8 mouse cellular contexts compared by ENCODE assay signal in the genomic region with DNA sequence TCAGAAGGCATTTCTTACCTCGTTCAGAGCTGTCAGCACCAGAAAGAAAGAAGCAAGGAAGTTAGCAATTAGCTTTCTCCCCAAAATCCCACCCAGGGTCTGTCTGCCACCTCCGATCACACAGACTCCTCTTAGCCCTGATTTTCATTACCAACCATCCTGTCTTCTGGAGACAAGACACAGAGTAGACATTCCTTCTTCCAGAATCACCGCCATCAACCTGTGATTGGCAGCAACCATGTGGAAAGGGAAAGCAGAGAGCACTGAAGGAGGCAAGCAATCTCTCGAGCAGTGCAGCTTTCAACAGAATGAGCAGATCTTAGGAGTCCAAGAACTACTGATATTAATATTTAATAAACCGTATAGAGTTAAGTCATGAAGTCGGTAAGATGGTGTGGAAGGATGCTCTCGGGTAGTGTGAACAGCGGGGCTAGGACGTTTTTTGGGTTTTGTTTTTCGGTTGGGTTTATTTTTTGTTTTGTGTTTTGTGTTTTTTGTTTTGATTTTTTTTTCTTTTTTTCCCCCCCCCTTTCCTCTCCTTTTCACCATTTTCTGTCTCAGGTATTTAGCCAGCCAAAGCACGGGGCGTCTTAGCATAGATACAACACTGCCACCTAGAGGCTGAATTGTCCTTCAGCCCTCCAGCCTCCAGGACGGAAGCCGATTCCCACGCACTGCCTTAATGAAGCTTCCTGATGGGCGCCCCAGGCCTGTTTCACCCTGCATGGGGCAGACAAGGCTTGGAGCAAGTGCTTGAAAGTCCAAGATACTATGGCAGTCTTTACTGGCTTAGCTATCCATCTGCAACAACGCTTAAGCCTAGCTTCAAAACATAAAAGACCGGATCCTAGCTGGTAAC.
DNase-seq lines count a peak whose midpoint lies in the region; ATAC-seq and TF ChIP-seq lines count a peak whose summit lies in the region.

No protein-coding gene starts in this region.

- no peaks in the 10 kb centered on the region for H3K9me3 ChIP-seq in embryonic facial prominence, embryonic 13.5 days
- H3K9me3 ChIP-seq in heart, embryonic 12.5 days (replicated peaks): no peaks in the 10 kb centered on the region
- H3K9me3 ChIP-seq in kidney, postnatal 0 days (replicated peaks; ENCODE audit: low read length): no peaks in the 10 kb centered on the region
- no peaks in the 10 kb centered on the region for H3K9me3 ChIP-seq in limb, embryonic 14.5 days (ENCODE audit: control insufficient read depth, low read length)
- no peaks in the 10 kb centered on the region; the same call in 1 of the 2 replicates for H3K9me3 ChIP-seq in neural tube, embryonic 14.5 days (ENCODE audit: control insufficient read depth, low read length)

- ATAC-seq in embryonic facial prominence, embryonic 13.5 days (ENCODE audit: insufficient number of reproducible peaks, insufficient read depth, low FRiP score, low TSS enrichment, low read depth): 0 out of 2 replicates have a peak, but pooled peaks have one; percentile 67
- no peak for ATAC-seq in heart, embryonic 12.5 days (ENCODE audit: insufficient number of reproducible peaks, low FRiP score)
- peak; percentile 79 for ATAC-seq in kidney, postnatal 0 days (replicated peaks; ENCODE audit: low FRiP score, low read depth)
- ATAC-seq in limb, embryonic 14.5 days (ENCODE audit: low FRiP score, low read depth): 0 out of 2 replicates have a peak, but pooled peaks have one; percentile 62
- ATAC-seq in neural tube, embryonic 14.5 days (ENCODE audit: low read depth): peak; percentile 93

- H3K79me2 ChIP-seq in C2C12 (ENCODE audit: control insufficient read depth, insufficient read depth): no peaks in the 10 kb centered on the region

- no peak overlapping the region for H3K4me3 ChIP-seq in C2C12 (ENCODE audit: insufficient read depth, poor library complexity, severe bottlenecking)
- no peak overlapping the region for H3K4me3 ChIP-seq in bone marrow, adult 2 months (replicated peaks; ENCODE audit: control insufficient read depth, low read depth, low read length)
- H3K4me3 ChIP-seq in embryonic facial prominence, embryonic 13.5 days: peak overlapping the region; percentile 22; the same call in 1 of the 2 replicates
- no peak overlapping the region for H3K4me3 ChIP-seq in heart, embryonic 12.5 days
- H3K4me3 ChIP-seq in kidney, postnatal 0 days (replicated peaks; ENCODE audit: low read depth, low read length): no peak overlapping the region
- no peak overlapping the region for H3K4me3 ChIP-seq in limb, embryonic 14.5 days (replicated peaks; ENCODE audit: low read length)
- no peak overlapping the region for H3K4me3 ChIP-seq in neural tube, embryonic 14.5 days (ENCODE audit: low read depth, low read length)

- TF ChIP-seq POLR2A in bone marrow, adult 2 months (IDR thresholded peaks at IDR 0.05; ENCODE audit: borderline replicate concordance, control insufficient read depth, low read depth, low read length): no peak
- no peak for TF ChIP-seq POLR2A in limb, embryonic 14.5 days (IDR thresholded peaks at IDR 0.05; ENCODE audit: borderline replicate concordance, extremely low read depth, insufficient read depth, insufficient read length)

- H3ac ChIP-seq in C2C12 (ENCODE audit: control insufficient read depth, insufficient read length, low read depth): no peak overlapping the region

- peak; percentile 90 for DNase-seq in kidney, postnatal 0 days (ENCODE audit: low spot score)
- DNase-seq in limb, embryonic 14.5 days (ENCODE audit: low spot score): peak; percentile 93
- no peak for DNase-seq in natural killer cell, adult 2 months (ENCODE audit: low spot score in 2 of 2)

- 37% methylated on average over 18 of the region's 18 CpGs for WGBS in bone marrow, adult 2 months
- WGBS in embryonic facial prominence, embryonic 13.5 days: 30% methylated on average over 18 of the region's 18 CpGs
- 30% methylated on average over 18 of the region's 18 CpGs for WGBS in heart, embryonic 12.5 days
- 38% methylated on average over 18 of the region's 18 CpGs for WGBS in kidney, postnatal 0 days
- 34% methylated on average over 18 of the region's 18 CpGs for WGBS in limb, embryonic 14.5 days
- WGBS in neural tube, embryonic 14.5 days: 39% methylated on average over 18 of the region's 18 CpGs

- no peak overlapping the region for H3K9ac ChIP-seq in embryonic facial prominence, embryonic 13.5 days
- no peak overlapping the region for H3K9ac ChIP-seq in heart, embryonic 12.5 days
- H3K9ac ChIP-seq in kidney, postnatal 0 days (ENCODE audit: low read depth, low read length): no peak overlapping the region
- no peak overlapping the region for H3K9ac ChIP-seq in limb, embryonic 14.5 days (ENCODE audit: low read depth, low read length, severe bottlenecking)
- H3K9ac ChIP-seq in neural tube, embryonic 14.5 days (replicated peaks; ENCODE audit: low read depth, low read length): no peak overlapping the region

- H3K27ac ChIP-seq in bone marrow, adult 2 months (ENCODE audit: control insufficient read depth, insufficient read depth, low read depth, low read length, poor library complexity): no peak overlapping the region
- 0 out of 2 replicates have a peak overlapping the region, but pooled peaks have one; percentile 3 for H3K27ac ChIP-seq in embryonic facial prominence, embryonic 13.5 days
- H3K27ac ChIP-seq in heart, embryonic 12.5 days (ENCODE audit: poor library complexity, severe bottlenecking): no peak overlapping the region
- H3K27ac ChIP-seq in kidney, postnatal 0 days: no peak overlapping the region
- H3K27ac ChIP-seq in limb, embryonic 14.5 days (replicated peaks; ENCODE audit: low read depth, low read length): no peak overlapping the region
- peak overlapping the region; percentile 39; the same call in 1 of the 2 replicates for H3K27ac ChIP-seq in neural tube, embryonic 14.5 days (ENCODE audit: low read depth, low read length)

- H3K36me3 ChIP-seq in C2C12 (ENCODE audit: control insufficient read depth, insufficient read depth): no peaks in the 10 kb centered on the region
- no peaks in the 10 kb centered on the region for H3K36me3 ChIP-seq in embryonic facial prominence, embryonic 13.5 days
- no peaks in the 10 kb centered on the region for H3K36me3 ChIP-seq in heart, embryonic 12.5 days
- H3K36me3 ChIP-seq in kidney, postnatal 0 days (ENCODE audit: insufficient read depth, low read length): no peaks in the 10 kb centered on the region
- no peaks in the 10 kb centered on the region for H3K36me3 ChIP-seq in limb, embryonic 14.5 days (ENCODE audit: control insufficient read depth, insufficient read depth, low read length)
- no peaks in the 10 kb centered on the region for H3K36me3 ChIP-seq in neural tube, embryonic 14.5 days (ENCODE audit: control insufficient read depth, insufficient read depth, low read length)

- no peaks in the 10 kb centered on the region for H3K79me3 ChIP-seq in C2C12 (ENCODE audit: low read depth)

- no peaks in the 10 kb centered on the region for H3K4me1 ChIP-seq in bone marrow, adult 2 months (ENCODE audit: control insufficient read depth, insufficient read depth, low read length)
- H3K4me1 ChIP-seq in embryonic facial prominence, embryonic 13.5 days: no peaks in the 10 kb centered on the region
- H3K4me1 ChIP-seq in heart, embryonic 12.5 days (replicated peaks): no peaks in the 10 kb centered on the region
- no peaks in the 10 kb centered on the region for H3K4me1 ChIP-seq in kidney, postnatal 0 days (replicated peaks; ENCODE audit: insufficient read depth, low read length)
- no peaks in the 10 kb centered on the region for H3K4me1 ChIP-seq in limb, embryonic 14.5 days (ENCODE audit: control insufficient read depth, insufficient read depth, low read length)
- 0 out of 2 replicates have a peak, but pooled peaks cover 2% of the 10 kb centered on the region for H3K4me1 ChIP-seq in neural tube, embryonic 14.5 days (ENCODE audit: control insufficient read depth, insufficient read depth, low read length)

- H3K4me2 ChIP-seq in embryonic facial prominence, embryonic 13.5 days: peak overlapping the region; percentile 47
- peak overlapping the region; percentile 8; the same call in 1 of the 2 replicates for H3K4me2 ChIP-seq in heart, embryonic 12.5 days
- H3K4me2 ChIP-seq in kidney, postnatal 0 days (ENCODE audit: low read length): no peak overlapping the region
- peak overlapping the region; percentile 41 for H3K4me2 ChIP-seq in limb, embryonic 14.5 days (replicated peaks; ENCODE audit: low read depth, low read length, severe bottlenecking)
- 0 out of 2 replicates have a peak overlapping the region, but pooled peaks have one; percentile 21 for H3K4me2 ChIP-seq in neural tube, embryonic 14.5 days (ENCODE audit: low read depth, low read length)

- H3K27me3 ChIP-seq in C2C12 (ENCODE audit: control insufficient read depth, insufficient read depth, insufficient read length): no peaks in the 10 kb centered on the region
- H3K27me3 ChIP-seq in embryonic facial prominence, embryonic 13.5 days: 0 out of 2 replicates have a peak, but pooled peaks cover 4% of the 10 kb centered on the region
- H3K27me3 ChIP-seq in heart, embryonic 12.5 days (replicated peaks): no peaks in the 10 kb centered on the region
- H3K27me3 ChIP-seq in kidney, postnatal 0 days (ENCODE audit: insufficient read depth, low read length): no peaks in the 10 kb centered on the region
- H3K27me3 ChIP-seq in limb, embryonic 14.5 days (ENCODE audit: control insufficient read depth, insufficient read depth, low read length): no peaks in the 10 kb centered on the region
- H3K27me3 ChIP-seq in neural tube, embryonic 14.5 days (ENCODE audit: control insufficient read depth, insufficient read depth, low read length): no peaks in the 10 kb centered on the region

- TF ChIP-seq CTCF in C2C12 (IDR thresholded peaks at IDR 0.05; ENCODE audit: control insufficient read depth, insufficient read depth, insufficient read length): peak; percentile 8
- peak; percentile 35 for TF ChIP-seq CTCF in bone marrow, adult 2 months (IDR thresholded peaks at IDR 0.05; ENCODE audit: control insufficient read depth, insufficient read depth, low read length)
- TF ChIP-seq CTCF in kidney, postnatal 0 days (IDR thresholded peaks at IDR 0.05; ENCODE audit: low read depth): peak; percentile 86

TF ChIP-seq in C2C12, 6 proteins besides CTCF, POLR2A, EP300 and RAD21:
- no peak for TF ChIP-seq MYOD1 (IDR thresholded peaks at IDR 0.05; ENCODE audit: control insufficient read depth, insufficient read length, low read depth)
- TF ChIP-seq FOSL1 (IDR thresholded peaks at IDR 0.05; ENCODE audit: insufficient read depth, low read length, poor library complexity, severe bottlenecking): no peak
- TF ChIP-seq MYOG (IDR thresholded peaks at IDR 0.05; ENCODE audit: control insufficient read depth, extremely low read depth, insufficient read length): no peak
- TF ChIP-seq MAX (IDR thresholded peaks at IDR 0.05): no peak
- TF ChIP-seq USF1 (IDR thresholded peaks at IDR 0.05; ENCODE audit: low read depth): no peak
- no peak for TF ChIP-seq CEBPB (IDR thresholded peaks at IDR 0.05; ENCODE audit: low read depth)

Comparison
In these comparisons a context has a peak if more than half of its experiments do, and no peak if none do; other contexts are left out.
1. CTCF ChIP-seq: peak in every context shown above with its lines; median percentile 86 in kidney, postnatal 0 days; 35 in bone marrow, adult 2 months; 8 in C2C12.
2. H3K27ac ChIP-seq: peak in embryonic facial prominence, embryonic 13.5 days (single experiment) and neural tube, embryonic 14.5 days (single experiment); none in bone marrow, adult 2 months (single experiment), heart, embryonic 12.5 days (single experiment), kidney, postnatal 0 days (single experiment) and limb, embryonic 14.5 days (single experiment).
3. DNase-seq: peak in kidney, postnatal 0 days (single experiment) and limb, embryonic 14.5 days (single experiment); none in natural killer cell, adult 2 months (0 of 2).